Mouse (Mus musculus): ENCODE data around the gene Ep300.

- no peak for TF ChIP-seq CTCF (IDR thresholded peaks at IDR 0.05; ENCODE audit: control insufficient read depth, insufficient read depth, insufficient read length)
- TF ChIP-seq USF1 (IDR thresholded peaks at IDR 0.05; ENCODE audit: low read depth), result no peak
- TF ChIP-seq MYOG (IDR thresholded peaks at IDR 0.05; ENCODE audit: control insufficient read depth, extremely low read depth, insufficient read length), result no peak
Measured at GRCm38 (mm10) chr15:81700161-81700560, 115.0 kb downstream of the Ep300 start.
